Mouse (Mus musculus) midbrain, postnatal 0 days (tissue): ENCODE measurements at regions not wholly inside any gene's neighbourhood (a gene's known extent, or its start where the extent isn't known, plus 50 kb on each side); places are given as distances from the start of the nearest gene placed in this dataset.

Source experiments
- ATAC-seq: fragments of 200-750 bp; cut with Nextera tagmentation; 2 replicates; pipeline ENCODE4 v1.8.0; 2017; ENCODE audit warnings: moderate number of reproducible peaks, mild to moderate bottlenecking, moderate TSS enrichment, moderate library complexity; ENCODE audit not compliant: low FRiP score
- DNase-seq: peaks from one replicate; pipeline ENCODE4 v3.0.0-alpha.2; 2015; ENCODE audit warnings: low spot score
- H3K27ac ChIP-seq: fragments of 300-500 bp; sonication (generic); 2 replicates; pipeline ENCODE4 v1.5.1; 2014; ENCODE audit warnings: low read depth, mild to moderate bottlenecking, low read length, mixed read lengths
- H3K27me3 ChIP-seq: fragments of 300-500 bp; sonication (generic); 2 replicates; pipeline ENCODE4 v1.6.1; 2014; ENCODE audit warnings: low read length, control low read depth, mixed read lengths; ENCODE audit not compliant: insufficient read depth
- H3K36me3 ChIP-seq: fragments of 300-500 bp; sonication (generic); 2 replicates; pipeline ENCODE4 v1.6.1; 2014; ENCODE audit warnings: low read length, control low read depth, mixed read lengths; ENCODE audit not compliant: insufficient read depth
- H3K4me1 ChIP-seq: fragments of 300-500 bp; sonication (generic); 2 replicates; pipeline ENCODE4 v1.6.1; 2014; ENCODE audit warnings: mild to moderate bottlenecking, control low read depth, antibody characterized with exemption, low read length, mixed read lengths; ENCODE audit not compliant: insufficient read depth
- H3K4me2 ChIP-seq: fragments of 300-500 bp; sonication (generic); 2 replicates; pipeline ENCODE4 v1.6.1; 2014; ENCODE audit warnings: low read depth, mild to moderate bottlenecking, low read length, mixed read lengths; ENCODE audit not compliant: poor library complexity, severe bottlenecking
- H3K4me3 ChIP-seq: fragments of 300-500 bp; sonication (generic); 2 replicates; pipeline ENCODE4 v1.5.1; 2014; ENCODE audit warnings: low read depth, mild to moderate bottlenecking, low read length, moderate library complexity
- H3K9ac ChIP-seq: fragments of 300-500 bp; sonication (generic); replicated peaks from 2 replicates; pipeline ENCODE4 v1.6.1; 2014; ENCODE audit warnings: mild to moderate bottlenecking, low read length, moderate library complexity, mixed read lengths; ENCODE audit not compliant: poor library complexity, severe bottlenecking
- H3K9me3 ChIP-seq: fragments of 300-500 bp; sonication (generic); 2 replicates; pipeline ENCODE4 v1.6.1; 2016; ENCODE audit warnings: low read length, control low read depth
- CTCF ChIP-seq: IDR thresholded peaks from 2 replicates; pipeline ENCODE4 v1.5.1; 2016; ENCODE audit warnings: antibody characterized with exemption, mild to moderate bottlenecking
- WGBS: fragments of 180-500 bp; shearing (Covaris S2); extraction: QIAGEN DNeasy Blood & Tissue Kit; methylation state at CpG from one replicate; pipeline ENCODE4 v1.1.7; 2014; 5-methylcytosine and 5-hydroxymethylcytosine counted together

DNA sequence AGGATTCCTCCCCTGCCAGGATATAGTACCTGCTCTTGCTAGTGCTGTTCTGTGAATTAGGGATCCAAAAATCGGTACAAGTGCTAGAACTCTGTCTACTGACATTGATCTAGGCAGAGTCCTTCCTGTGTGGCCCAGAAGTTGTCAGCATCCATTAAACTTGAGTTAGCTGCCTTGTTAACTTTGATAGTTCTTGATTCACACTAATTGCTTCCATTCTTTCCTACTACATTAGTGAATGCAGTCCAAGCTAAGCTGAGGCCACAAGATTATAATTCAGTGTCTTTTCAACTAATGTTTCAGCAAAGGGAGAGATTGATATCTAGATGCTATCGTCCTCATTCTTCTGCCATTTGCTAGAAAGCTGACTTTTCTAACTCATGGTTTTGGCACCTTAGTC is 58.3 kb upstream of the A730009L09Rik start:
- H3K4me1 ChIP-seq, result no peaks in the 10 kb centered on the region
- no peak overlapping the region for H3K9ac ChIP-seq
- no peaks in the 10 kb centered on the region for H3K36me3 ChIP-seq
- H3K4me2 ChIP-seq, result no peak overlapping the region
- H3K27ac ChIP-seq, result no peak overlapping the region
- no peak overlapping the region for H3K4me3 ChIP-seq
- no peaks in the 10 kb centered on the region for H3K27me3 ChIP-seq
- TF ChIP-seq CTCF, result no peak
- ATAC-seq (no peak), DNase-seq (no peak)
- H3K9me3 ChIP-seq, result no peaks in the 10 kb centered on the region
- WGBS, result 90% methylated on average over 2 of the region's 2 CpGs

DNA sequence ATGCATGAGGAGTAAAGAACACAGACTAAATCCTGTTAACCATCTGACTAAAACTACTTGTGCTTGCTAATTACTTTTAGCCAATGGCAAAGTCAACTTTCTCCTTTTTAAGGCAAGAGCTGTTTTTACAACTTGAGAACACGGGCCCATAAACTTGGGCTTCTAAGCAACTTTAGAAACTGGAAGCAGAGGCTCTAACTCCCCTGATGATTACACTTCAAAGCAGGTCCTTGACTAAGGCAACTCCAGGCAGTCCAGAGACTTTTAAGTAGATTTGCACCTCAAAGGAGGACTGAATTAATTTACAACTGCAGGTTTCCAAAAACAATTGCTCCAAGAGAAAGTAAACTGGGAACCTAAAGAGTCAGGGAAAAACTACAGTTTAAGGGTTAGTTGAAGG is 52.8 kb upstream of the A730009L09Rik start:
- 5% methylated on average over 1 of the region's 1 CpGs for WGBS
- Histone ChIP-seq H3K9ac (no peak overlapping the region), H3K9me3 (no peaks in the 10 kb centered on the region), H3K4me2 (no peak overlapping the region), H3K4me3 (no peak overlapping the region), H3K27ac (no peak overlapping the region), H3K4me1 (no peaks in the 10 kb centered on the region), H3K36me3 (no peaks in the 10 kb centered on the region), H3K27me3 (no peaks in the 10 kb centered on the region)
- DNase-seq (no peak), ATAC-seq (no peak)
- no peak for TF ChIP-seq CTCF
